Mouse (Mus musculus): ENCODE data around the gene Ano1.

- TF ChIP-seq POLR2A (IDR thresholded peaks at IDR 0.05; ENCODE audit: extremely low read depth, insufficient read depth, low read length) (no peak), CTCF (IDR thresholded peaks at IDR 0.05; ENCODE audit: extremely low read depth, insufficient read depth, low read length) (no peak)
Measured at GRCm38 (mm10) chr7:144738357-144738798, 13.4 kb downstream of the Ano1 start.
